Mouse (Mus musculus) thymus, postnatal 4 days (tissue): ENCODE results near the gene Barx1.

Source experiments
- DNase-seq: peaks from one replicate; pipeline ENCODE4 v3.0.0; 2021

Barx1 gene

DNA sequence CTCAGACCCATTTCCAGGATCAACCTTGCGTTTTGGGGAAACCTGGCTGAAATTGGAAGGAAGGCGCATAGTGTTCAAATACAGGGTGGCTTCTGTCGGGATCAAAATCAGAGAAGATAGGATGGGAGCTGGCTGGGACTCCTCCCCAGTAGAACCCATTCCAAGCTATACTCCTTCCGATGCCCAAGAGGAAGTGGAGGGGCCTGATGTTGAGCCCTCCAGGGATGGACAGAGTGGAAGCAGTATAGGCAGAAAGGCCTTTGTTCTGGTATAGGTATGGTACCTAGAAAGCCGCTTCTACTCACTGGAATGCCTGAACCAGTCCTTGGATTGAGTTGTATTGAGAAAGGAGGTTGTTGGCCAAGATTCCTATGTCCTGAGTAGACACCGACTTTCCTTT is 2.1 kb upstream of the Barx1 start:
- DNase-seq: no peak

DNA sequence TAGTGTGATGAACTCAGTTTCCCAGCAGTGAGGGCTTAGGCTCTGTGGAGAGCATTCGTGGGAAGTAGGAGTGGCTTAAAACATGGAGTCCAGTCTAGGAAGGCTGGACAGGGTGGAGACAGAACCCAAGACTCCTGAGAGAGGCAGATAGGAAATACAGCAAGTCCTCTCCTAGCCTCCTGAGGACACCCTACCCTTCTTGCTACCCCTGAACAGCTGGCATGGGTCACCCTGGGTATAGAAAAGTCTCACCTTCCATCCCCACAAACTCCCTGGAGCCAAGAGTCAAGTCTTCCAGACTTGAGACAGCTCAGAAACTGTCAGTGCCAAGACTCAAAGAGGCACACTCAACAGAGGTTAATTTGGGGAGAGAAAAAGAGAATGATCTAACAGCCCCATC is 1.2 kb upstream of the Barx1 start:
- no peak for DNase-seq

DNA sequence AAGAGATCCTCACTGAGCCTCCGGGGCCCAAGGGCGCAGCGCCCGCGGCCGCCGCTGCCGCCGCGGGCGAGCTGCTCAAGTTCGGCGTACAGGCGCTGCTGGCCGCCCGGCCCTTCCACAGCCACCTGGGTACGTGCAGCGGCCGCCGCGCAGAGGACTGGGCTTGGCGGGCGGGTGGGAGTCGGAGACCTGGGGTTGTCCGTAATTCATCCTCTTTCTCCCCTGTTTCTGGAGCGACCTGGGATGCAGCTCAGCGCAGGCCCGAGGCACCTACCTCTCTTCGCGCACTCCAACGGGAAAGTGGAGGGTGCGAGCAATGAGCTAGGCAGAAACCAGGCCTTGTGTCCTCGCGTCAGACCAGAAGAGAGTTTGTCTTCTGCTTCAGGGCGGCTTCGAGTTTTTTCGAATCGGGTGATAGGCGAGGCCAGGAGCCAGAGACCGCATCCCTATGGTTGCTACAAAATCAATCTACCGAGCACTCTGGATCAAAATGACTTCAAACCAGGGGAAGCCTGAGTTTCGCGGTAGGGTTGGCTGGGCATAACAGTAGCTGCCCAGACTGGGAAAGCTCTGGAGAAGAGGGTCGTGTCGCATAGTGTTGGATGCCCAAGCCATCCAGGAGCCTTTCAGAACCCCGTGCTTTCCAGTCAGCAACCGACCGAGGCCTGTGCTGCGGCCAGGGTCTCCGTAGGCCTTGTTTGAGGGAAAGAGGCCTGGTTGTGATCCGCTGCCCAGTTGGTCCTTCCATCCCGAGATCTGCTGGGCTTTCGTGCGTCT is 601 bp downstream of the Barx1 start:
- peak; percentile 36 for DNase-seq

DNA sequence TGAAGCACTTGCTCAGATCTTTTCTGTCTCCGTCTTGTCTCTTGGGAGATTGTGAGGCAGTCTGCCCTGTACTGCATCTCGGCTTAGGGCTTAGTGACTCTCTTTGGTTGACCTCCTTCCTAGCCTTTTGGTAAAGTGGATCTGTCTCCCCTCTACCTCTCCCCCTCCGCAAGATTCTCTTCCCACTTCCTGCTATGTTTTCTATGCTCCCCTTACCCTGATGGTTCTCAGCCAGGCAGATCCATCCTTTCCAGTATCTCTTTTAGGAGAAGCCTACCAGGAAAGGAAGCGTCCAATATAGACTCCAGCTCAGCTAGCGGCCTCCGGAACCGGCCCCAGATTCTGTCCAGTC is 1.2 kb downstream of the Barx1 start:
- no peak for DNase-seq

DNA sequence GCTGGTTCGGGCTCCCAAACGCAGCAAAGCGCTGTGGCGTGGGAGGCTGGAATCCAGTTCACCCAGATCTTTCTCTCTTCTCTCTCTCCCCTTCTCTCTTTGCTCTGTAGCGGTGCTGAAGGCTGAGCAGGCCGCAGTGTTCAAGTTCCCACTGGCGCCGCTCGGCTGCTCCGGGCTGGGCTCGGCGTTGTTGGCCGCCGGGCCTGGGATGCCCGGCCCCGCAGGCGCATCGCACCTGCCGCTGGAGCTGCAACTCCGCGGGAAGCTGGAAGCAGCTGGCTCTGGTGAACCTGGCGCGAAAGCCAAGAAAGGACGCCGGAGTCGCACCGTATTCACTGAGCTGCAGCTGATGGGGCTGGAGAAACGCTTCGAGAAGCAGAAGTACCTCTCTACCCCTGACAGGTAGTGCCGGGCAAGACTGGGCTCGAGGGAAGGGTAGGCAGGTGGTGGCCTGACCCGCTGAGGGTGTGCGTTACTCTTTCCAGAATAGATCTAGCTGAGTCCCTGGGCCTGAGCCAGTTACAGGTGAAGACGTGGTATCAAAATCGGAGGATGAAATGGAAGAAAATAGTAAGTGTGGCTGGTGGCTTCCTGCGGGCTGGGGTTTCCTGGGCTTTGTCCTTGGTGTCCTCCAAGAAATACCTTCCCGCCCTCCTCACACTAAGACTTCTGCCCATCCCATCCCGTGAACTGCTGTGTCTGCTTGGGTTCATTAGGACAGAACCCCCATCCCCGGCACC is 2.3 kb downstream of the Barx1 start:
- no peak for DNase-seq

DNA sequence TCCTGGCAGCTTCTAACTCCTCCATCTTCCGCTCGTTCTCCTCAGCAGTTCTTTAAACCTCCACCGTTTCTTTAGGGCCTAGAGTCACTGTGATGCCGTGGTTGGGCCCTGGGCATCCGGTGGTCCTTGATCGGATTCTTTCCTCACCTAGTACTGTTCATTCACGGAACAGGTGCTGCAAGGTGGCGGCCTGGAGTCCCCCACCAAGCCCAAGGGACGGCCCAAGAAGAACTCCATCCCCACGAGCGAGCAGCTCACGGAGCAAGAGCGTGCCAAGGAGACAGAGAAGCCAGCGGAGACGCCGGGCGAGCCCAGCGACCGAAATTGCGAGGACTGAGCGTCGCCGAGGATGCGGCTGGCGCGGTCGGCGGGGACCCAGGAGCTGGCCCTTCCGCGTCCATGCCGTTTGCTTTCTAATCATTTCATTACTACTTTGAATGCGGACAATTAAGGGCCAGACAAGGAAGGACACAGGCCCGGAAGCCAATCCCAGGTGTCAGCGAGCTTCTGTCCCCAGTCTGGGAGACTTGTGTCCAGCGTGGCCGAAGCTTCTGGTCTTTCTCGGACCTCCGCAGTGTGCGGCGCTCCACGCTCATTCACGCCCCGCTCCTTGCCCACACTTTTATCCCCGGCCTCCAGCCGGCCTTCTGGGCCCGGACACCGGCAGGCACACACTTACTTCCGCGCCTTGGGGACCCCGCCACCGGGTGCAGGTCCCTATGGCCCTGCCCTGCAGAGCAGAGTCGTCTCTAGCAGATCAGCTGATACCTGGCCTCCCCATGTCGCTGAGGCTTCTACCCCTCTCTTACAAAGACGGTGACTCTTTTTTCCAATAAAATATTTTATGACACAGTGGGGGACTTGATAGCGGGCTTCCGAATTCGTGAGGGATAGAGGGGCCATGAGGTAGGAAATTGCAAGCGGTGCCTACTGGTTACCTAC is 3.1 kb downstream of the Barx1 start:
- DNase-seq: no peak

DNA sequence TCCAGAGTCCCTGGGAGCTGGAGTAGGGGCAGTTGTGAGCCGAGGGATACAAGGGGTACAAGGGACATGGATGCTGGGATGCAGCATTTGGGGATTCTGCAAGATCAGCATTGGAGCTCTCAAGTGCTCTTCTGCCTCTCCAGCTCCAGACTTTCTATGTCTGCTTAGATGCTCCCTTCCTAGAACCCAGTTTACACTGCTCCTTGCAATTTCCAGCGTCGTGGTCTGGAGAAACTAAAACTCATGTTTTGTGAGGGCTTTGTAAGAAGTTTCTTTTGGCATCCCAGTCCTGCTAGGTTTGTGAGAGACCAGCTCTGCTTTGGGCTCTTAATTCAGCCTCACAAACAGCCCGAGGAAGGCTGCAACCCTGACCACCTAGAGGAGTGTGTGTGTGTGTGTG is 4.7 kb downstream of the Barx1 start:
- DNase-seq: no peak

DNA sequence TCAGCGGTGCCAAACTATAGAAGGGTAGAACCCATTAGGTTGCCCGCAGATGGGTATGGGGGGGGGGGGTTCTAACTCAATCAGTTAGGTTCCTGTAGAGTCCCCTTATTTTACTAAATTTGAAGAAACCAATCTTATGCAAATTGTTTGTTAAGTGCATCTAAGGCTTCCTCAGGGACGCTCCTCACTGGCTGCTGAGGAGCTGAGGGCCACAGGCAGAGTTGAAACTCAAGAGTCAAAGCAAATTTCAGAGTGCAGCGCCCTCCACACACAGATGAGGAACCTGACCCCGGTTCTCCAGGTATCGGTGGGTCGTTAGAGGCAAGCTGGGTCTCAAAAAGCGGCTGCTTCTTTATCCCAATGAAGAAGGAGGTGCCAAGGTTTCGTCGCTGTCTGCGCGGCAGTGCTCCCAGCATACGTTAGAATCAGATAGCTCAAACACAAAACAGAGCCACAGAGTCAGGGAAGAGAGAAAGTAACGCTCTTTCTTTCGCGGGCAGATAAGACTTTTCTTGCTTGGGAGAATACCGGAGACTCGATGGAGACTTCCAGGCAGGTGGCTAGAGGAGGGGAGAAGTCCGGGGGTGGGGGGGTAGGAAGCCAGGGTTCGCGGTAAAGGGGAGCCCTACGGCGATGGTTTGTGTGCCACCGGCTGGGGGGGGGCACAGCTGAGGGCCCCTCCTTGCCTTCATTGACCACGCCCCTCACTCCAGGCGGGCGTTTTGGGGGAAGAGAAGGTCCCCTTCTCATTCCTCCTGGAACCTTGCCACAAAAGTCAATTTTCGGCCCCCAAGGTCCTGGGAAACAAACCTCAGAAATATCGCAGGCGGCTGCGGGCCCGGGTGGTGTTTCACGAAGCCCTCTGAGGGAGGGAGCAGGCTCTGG is 5.5 kb downstream of the Barx1 start:
- no peak for DNase-seq

DNA sequence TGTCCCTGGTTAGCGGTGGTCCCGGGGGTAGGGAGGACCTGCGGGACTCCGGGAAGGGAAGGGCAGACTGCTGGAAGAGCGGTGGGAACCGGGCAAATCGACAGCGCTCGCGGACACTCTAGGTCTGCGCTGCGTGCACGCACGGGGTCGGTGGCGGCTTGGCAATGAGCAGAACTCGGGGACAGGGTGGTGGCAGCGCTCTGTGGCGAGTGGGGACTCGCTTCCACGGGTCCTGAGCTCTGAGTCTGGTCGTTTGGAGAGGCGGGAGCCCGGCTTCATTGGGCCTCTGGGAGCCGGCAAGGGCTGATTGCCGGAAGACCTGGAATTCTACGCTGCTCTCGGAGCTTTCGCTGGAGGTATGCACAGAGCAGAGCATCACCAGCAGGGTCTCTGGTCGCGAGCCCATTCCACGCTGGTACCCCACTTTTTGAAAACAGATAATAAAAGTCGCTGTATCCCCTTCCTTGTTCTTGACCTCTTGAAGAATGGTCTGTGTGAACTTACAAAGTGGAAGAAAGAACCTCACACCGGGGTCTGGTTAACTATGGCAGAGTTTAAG is 6.3 kb downstream of the Barx1 start:
- peak; percentile 41 for DNase-seq

DNA sequence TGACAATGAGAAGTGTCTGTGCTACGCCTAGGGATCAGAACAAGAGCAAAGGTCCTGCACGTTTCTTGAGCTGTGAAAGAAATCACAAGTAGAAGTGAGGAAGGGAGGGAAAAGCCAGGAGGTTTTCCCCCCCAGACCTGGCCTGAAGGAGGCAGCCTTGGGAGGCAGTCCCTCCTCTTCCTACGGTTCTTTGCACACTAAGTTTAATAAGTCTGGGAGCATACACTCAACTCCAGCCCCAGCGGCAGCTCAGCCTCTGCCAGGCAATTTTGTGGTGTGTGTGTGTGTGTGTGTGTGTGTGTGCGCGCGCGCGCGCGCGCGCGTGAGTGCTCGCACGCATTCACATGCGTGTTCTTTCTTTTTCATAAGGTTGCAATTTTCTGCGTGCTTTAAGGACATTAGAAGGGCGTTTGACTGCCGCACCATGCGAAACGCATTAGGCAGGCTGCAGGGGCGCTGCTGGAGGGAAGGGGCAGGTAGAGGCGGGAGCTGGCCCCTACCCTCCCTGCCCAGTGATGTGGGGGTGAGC is 9.6 kb downstream of the Barx1 start:
- DNase-seq: no peak

DNA sequence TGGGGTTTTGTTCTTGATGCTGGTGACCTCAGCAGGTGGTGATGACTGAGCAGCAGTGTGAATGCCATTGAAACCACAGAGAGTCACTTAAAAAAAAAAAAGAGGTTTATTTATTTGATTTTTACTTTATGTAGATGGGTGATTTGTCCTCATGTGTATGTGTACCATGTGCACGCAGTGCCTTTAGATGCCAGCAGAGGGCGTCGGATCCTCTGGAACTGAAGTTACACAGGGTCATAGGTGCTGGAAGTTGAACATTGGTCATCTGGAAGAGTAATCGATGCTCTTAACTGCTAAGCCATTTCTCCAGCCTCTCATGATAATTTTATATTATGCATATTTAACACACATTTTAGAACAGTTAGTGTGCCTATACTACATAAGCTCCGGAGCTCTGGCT is 11.8 kb downstream of the Barx1 start:
- no peak for DNase-seq

DNA sequence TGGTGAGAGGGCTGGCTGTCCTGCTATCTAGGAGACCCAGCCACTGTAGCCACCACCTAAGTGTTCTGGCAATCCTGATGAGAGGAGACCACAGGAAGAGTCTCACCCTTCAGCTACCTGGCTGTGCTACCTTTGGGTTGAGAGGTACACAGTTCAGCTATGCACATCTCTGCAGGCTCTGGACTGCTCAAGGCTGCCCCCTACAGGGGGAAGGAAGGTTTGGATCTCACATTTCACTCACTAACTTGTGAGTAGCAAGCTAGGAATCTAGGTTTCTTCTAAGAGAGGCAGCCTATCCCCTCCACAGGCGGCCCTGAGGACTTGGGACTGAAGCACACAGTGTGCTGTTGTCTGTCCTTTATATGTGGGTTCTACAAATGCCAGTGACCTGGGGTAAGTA is 16.6 kb downstream of the Barx1 start:
- peak; percentile 68 for DNase-seq

DNA sequence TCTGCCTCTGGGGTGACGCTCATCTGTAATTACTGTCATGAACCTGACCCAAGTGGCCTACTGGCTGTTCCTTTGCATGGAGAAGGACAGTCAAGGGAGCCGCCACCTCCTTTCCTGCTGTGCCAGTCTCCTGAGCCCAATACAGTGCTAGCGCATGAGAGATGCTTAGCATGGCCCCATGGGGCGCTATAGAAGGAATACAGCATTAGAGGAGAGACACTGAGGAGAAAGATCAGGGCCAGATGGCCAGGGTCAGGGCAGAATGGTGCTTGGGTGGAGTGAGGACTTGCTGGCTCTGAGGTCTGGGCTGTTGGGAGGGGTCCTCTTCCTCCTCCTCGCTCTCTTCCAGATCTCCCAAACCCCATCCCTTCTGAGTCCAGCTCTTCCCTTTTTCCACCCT is 23.9 kb downstream of the Barx1 start:
- no peak for DNase-seq

DNA sequence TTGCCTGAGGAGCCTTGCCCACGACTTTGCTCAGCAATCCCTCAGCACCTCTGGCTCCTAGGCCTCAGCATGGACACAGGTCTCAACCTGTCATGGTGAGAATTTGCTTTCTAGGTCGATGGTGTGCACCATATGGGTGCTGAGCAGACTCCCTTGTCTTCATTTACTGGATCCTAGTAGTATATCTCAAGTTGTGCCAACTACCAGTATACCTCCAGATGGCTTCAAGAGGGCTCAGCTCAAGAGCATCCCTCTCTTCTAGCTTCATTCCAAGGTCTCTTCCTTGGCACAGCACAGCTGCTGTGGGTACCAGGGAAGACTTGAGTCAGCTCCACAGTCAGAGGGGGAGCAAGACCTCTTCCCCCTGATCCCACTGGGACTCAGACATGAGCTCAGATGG is 29.2 kb downstream of the Barx1 start:
- no peak for DNase-seq

DNA sequence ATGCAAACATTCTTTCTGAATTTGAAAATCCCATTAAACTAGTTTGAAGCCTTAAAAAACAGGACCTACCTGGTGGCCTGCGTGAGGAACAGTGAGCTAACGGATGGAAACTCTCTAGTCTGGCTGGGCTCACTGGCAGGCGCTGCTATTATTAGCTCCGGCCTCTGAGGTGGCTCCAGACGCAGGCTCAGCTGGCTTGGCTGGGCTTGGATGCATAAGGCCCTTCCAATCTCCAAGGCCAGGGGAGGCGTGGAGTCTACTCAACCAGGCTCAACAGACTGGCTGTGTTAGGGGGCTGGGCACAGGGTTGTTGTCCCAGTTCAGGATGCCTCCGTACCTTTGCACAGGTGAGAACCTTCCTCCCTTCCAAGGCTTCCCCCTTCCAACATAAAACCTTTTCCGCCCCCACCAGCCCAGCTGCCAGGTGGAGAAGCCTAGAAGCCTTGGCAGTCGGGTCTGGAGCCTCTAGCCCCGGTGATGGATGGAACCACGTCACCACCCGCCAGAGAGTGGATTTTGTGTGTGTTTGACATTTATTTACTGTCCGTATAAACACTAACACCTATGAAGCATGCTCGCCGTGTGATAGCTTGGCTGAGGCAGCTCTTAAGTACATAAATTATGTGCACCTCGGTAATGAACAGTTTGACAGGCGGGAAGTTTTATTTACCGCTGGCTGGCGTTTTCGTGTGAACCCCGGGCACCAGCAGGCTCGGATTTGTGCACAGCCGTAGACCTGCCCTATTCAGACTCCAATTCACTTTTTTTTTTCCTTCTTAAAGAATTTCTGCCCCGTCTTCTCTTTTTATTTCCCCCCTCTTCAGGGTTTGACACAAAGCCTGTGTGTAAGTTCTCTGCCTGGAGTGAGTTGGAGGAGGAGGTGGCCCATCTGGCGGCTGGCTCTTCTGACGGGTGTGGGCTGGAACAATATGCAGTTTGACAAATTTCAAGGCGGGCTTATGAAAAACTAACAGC is 31.6 kb downstream of the Barx1 start:
- DNase-seq: no peak

DNA sequence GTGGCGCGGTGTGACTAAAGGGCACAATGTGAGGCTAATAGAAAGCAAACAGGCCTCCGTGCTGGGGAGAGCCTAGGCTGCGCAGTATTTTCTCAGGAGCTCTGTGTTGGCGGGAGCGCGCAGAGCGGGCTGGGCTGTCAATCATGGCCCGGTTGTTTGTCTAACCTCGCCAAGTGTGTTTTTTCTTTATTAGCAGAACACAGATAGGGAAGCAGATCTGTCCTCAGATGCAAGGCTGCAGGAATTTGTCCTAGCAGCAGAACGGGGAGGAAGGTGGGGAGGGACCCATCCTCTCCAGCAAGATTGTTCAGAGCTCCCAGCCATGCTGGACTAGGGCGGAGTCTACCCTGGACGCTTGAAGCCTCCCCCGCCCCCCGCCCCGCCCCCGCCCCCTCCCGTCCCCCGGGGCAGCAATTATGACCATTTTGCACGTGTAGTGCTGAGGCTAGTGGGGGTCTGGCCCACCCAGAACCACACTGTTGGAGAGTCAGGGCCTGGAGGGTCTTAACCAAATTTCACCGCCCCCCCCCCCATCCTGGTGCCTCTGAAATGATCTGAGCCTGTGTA is 43.7 kb downstream of the Barx1 start:
- DNase-seq: no peak

DNA sequence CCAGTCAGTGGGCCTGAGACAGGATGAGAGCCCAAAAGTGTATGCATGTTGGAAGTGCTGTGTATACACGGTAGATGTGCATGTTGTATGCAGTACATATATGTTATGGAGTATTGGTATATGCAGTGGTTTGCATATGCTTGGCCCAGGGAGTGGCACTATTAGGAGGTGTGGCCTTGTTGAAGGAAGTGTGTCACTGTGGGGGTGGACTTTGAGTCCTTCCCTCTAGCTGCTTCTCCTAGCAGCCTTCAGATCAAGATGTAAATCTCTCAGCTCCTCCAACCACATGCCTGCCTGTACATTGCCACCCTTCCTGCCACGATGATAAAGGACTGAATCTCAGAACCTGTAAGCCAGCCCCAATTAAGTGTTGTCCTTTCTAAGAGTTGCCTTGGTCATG is 49.9 kb downstream of the Barx1 start:
- DNase-seq: no peak

DNA sequence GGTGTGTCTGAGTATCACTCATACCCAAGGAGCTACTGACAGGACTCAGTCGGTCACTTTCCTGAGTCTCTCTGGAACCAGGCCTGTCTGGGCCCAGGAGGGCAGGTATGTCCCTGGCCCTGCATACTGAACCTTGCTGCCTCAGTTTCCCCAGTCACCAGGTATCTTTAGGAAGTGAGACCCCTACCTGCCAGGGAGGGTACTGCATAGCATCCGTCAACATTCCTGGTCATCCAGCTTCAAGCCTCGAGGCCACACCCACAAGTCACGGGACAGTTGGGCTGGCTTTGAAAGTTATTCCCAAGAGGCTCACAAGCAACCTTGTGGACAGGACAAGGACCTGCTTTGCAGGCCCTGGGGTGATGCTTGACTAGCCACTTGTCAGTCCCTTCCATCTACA is 53.3 kb downstream of the Barx1 start:
- no peak for DNase-seq
